In genomic region chr16:45966604-45967003, GRCm38 (mm10) we compare ENCODE assay signal across 24 mouse cellular contexts. TPM values are rescaled to one million over a fixed set of nuclear protein-coding genes. Genes with fewer than 3 reads are reported as not detected.
DNase-seq lines count a peak whose midpoint lies in the region; ATAC-seq lines count a peak whose summit lies in the region.
"Had no signal": no experiment of that assay in that cellular context is flagged by ENCODE, and none has a peak within 500 bp of the region (broad histone marks: within the 10 kb centered on the region; RNA-seq: fewer than 3 reads in every experiment).

No protein-coding gene starts in this region.

- 0 out of 2 replicates have a peak, but pooled peaks have one; percentile 14 for ATAC-seq in kidney, embryonic 15.5 days (replicated peaks; ENCODE audit: low FRiP score)
- ATAC-seq: inflammation-experienced regulatory T-cells, adult 6 months had no signal

- H3K4me1 ChIP-seq in kidney, embryonic 15.5 days = peaks cover 26% of the 10 kb centered on the region
- H3K4me1 ChIP-seq: embryonic facial prominence, embryonic 13.5 days; hindbrain, embryonic 12.5 days; neural tube, embryonic 13.5 days had no signal

- H3K9me3 ChIP-seq in kidney, embryonic 15.5 days (replicated peaks) = no peaks in the 10 kb centered on the region
- H3K9me3 ChIP-seq: embryonic facial prominence, embryonic 13.5 days; forebrain, embryonic 15.5 days; hindbrain, embryonic 12.5 days; neural tube, embryonic 13.5 days; stomach, embryonic 15.5 days had no signal

- WGBS in kidney, embryonic 15.5 days = 57% methylated on average over 5 of the region's 5 CpGs

- DNase-seq in kidney, adult 8-10 months = peak; percentile 39 to 71
- no peak for DNase-seq in kidney, adult 18-20 months
- DNase-seq in lung, postnatal 25 days (ENCODE audit: low spot score) = peak; percentile 39
- no peak for DNase-seq in lung, postnatal 4 days
- no peak for DNase-seq in embryo, embryonic 9.5 days (ENCODE audit: extremely low spot score)
- no peak for DNase-seq in right cerebral cortex, adult 2 months (ENCODE audit: low spot score in 2 of 2)
- DNase-seq: adrenal gland, postnatal 14 days; cerebellum, adult 11 months; cerebellum, postnatal 10 days; heart, postnatal 10 days; midbrain, embryonic 14.5 days; right cerebral cortex, postnatal 14 days; thymus, adult 18-20 months; thymus, postnatal 4 days had no signal

- H3K36me3 ChIP-seq in kidney, embryonic 15.5 days = no peaks in the 10 kb centered on the region
- H3K36me3 ChIP-seq: embryonic facial prominence, embryonic 13.5 days; hindbrain, embryonic 12.5 days; neural tube, embryonic 13.5 days; stomach, embryonic 15.5 days had no signal

- no peaks in the 10 kb centered on the region for H3K27me3 ChIP-seq in kidney, embryonic 15.5 days
- H3K27me3 ChIP-seq: CH12.LX; embryonic facial prominence, embryonic 13.5 days; forebrain, embryonic 15.5 days; hindbrain, embryonic 12.5 days; neural tube, embryonic 13.5 days; stomach, embryonic 15.5 days had no signal

- 0 out of 2 replicates have a peak overlapping the region, but pooled peaks have one; percentile 51 for H3K27ac ChIP-seq in kidney, embryonic 15.5 days
- H3K27ac ChIP-seq: embryonic facial prominence, embryonic 13.5 days; forebrain, embryonic 15.5 days; hindbrain, embryonic 12.5 days; layer of hippocampus, adult 2 months; neural tube, embryonic 13.5 days; stomach, embryonic 15.5 days had no signal

- H3K4me2 ChIP-seq in kidney, embryonic 15.5 days = no peak overlapping the region
- H3K4me2 ChIP-seq: embryonic facial prominence, embryonic 13.5 days; forebrain, embryonic 15.5 days; heart, embryonic 11.5 days; hindbrain, embryonic 12.5 days; neural tube, embryonic 13.5 days; stomach, embryonic 15.5 days had no signal

- no peak overlapping the region for H3K9ac ChIP-seq in kidney, embryonic 15.5 days
- H3K9ac ChIP-seq: embryonic facial prominence, embryonic 13.5 days; forebrain, embryonic 15.5 days; hindbrain, embryonic 12.5 days; neural tube, embryonic 13.5 days; stomach, embryonic 15.5 days had no signal

- H3K4me3 ChIP-seq in kidney, embryonic 15.5 days (replicated peaks) = no peak overlapping the region
- H3K4me3 ChIP-seq: embryonic facial prominence, embryonic 13.5 days; forebrain, embryonic 15.5 days; hindbrain, embryonic 12.5 days; layer of hippocampus, adult 2 months; neural tube, embryonic 13.5 days; stomach, embryonic 15.5 days had no signal

RNA-seq across cellular contexts. Expression of gene Phldb2, which starts 13.2 kb away (rescaled TPM):
- polyA plus RNA-seq in kidney, embryonic 15.5 days (2015; fragmentation: Nextera tagmentation; extraction: Ambion mirVana) = 81.2 and 84.2 TPM in 2 replicates

RNA-seq across cellular contexts. Expression of gene Plcxd2, which starts 43.4 kb away (rescaled TPM):
- polyA plus RNA-seq in kidney, embryonic 15.5 days (2015; fragmentation: Nextera tagmentation; extraction: Ambion mirVana) = 1.4 and 1.5 TPM in 2 replicates

Comparison
In these comparisons a context has a peak if more than half of its experiments do, and no peak if none do; other contexts are left out.
1. DNase-seq: peak in kidney, adult 8-10 months (2 of 2) and lung, postnatal 25 days (single experiment); none in kidney, adult 18-20 months (single experiment), lung, postnatal 4 days (0 of 2), embryo, embryonic 9.5 days (single experiment) and right cerebral cortex, adult 2 months (0 of 2).